Mouse (Mus musculus): ENCODE data around the gene Srpk2. TPM values are rescaled to one million over a fixed set of nuclear protein-coding genes. Genes with fewer than 3 reads are reported as not detected.

Srpk2 gene
- polyA plus RNA-seq, 1 experiment = 4.9 TPM

- H3K27me3 ChIP-seq (ENCODE audit: control insufficient read depth, insufficient read depth, insufficient read length) = no peaks in the 10 kb centered on the region
- TF ChIP-seq MAX (IDR thresholded peaks at IDR 0.05) = no peak
- TF ChIP-seq FOSL1 (IDR thresholded peaks at IDR 0.05; ENCODE audit: insufficient read depth, low read length, poor library complexity, severe bottlenecking) = no peak
- TF ChIP-seq CTCF (IDR thresholded peaks at IDR 0.05; ENCODE audit: control insufficient read depth, insufficient read depth, insufficient read length) = no peak
- TF ChIP-seq USF1 (IDR thresholded peaks at IDR 0.05; ENCODE audit: low read depth) = no peak
- no peak for TF ChIP-seq MYOD1 (IDR thresholded peaks at IDR 0.05; ENCODE audit: control insufficient read depth, insufficient read length, low read depth)
- no peak for TF ChIP-seq CEBPB (IDR thresholded peaks at IDR 0.05; ENCODE audit: low read depth)
- no peak for TF ChIP-seq MYOG (IDR thresholded peaks at IDR 0.05; ENCODE audit: control insufficient read depth, extremely low read depth, insufficient read length)
Measured at GRCm38 (mm10) chr5:23637337-23637736, 47.1 kb downstream of the Srpk2 start.

GRCm38 (mm10) chr5:23631490-23631889, 52.9 kb downstream of the Srpk2 start:
- TF ChIP-seq FOSL1 (IDR thresholded peaks at IDR 0.05; ENCODE audit: insufficient read depth, low read length, poor library complexity, severe bottlenecking) (no peak), MAX (IDR thresholded peaks at IDR 0.05) (no peak), USF1 (IDR thresholded peaks at IDR 0.05; ENCODE audit: low read depth) (no peak), MYOG (IDR thresholded peaks at IDR 0.05; ENCODE audit: control insufficient read depth, extremely low read depth, insufficient read length) (no peak), CEBPB (IDR thresholded peaks at IDR 0.05; ENCODE audit: low read depth) (no peak), MYOD1 (IDR thresholded peaks at IDR 0.05; ENCODE audit: control insufficient read depth, insufficient read length, low read depth) (no peak), CTCF (IDR thresholded peaks at IDR 0.05; ENCODE audit: control insufficient read depth, insufficient read depth, insufficient read length) (no peak)
- H3K4me3 ChIP-seq (ENCODE audit: insufficient read depth, poor library complexity, severe bottlenecking) = no peak overlapping the region
- H3K27me3 ChIP-seq (ENCODE audit: control insufficient read depth, insufficient read depth, insufficient read length) = no peaks in the 10 kb centered on the region
- H3K79me3 ChIP-seq (ENCODE audit: low read depth) = no peaks in the 10 kb centered on the region
- no peaks in the 10 kb centered on the region for H3K36me3 ChIP-seq (ENCODE audit: control insufficient read depth, insufficient read depth)
- H3K79me2 ChIP-seq (ENCODE audit: control insufficient read depth, insufficient read depth) = no peaks in the 10 kb centered on the region
- no peak overlapping the region for H3ac ChIP-seq (ENCODE audit: control insufficient read depth, insufficient read length, low read depth)

More at GRCm38 (mm10) chr5:23637337-23637736, 47.1 kb downstream of the Srpk2 start:
- H3ac ChIP-seq (ENCODE audit: control insufficient read depth, insufficient read length, low read depth) = no peak overlapping the region
- H3K36me3 ChIP-seq (ENCODE audit: control insufficient read depth, insufficient read depth) = no peaks in the 10 kb centered on the region
- H3K79me3 ChIP-seq (ENCODE audit: low read depth) = no peaks in the 10 kb centered on the region
- H3K79me2 ChIP-seq (ENCODE audit: control insufficient read depth, insufficient read depth) = no peaks in the 10 kb centered on the region
- H3K4me3 ChIP-seq (ENCODE audit: insufficient read depth, poor library complexity, severe bottlenecking) = no peak overlapping the region

GRCm38 (mm10) chr5:23627221-23627620, 57.2 kb downstream of the Srpk2 start:
- Histone ChIP-seq H3K4me3 (ENCODE audit: insufficient read depth, poor library complexity, severe bottlenecking) (no peak overlapping the region), H3K79me3 (ENCODE audit: low read depth) (no peaks in the 10 kb centered on the region), H3K36me3 (ENCODE audit: control insufficient read depth, insufficient read depth) (no peaks in the 10 kb centered on the region), H3K79me2 (ENCODE audit: control insufficient read depth, insufficient read depth) (no peaks in the 10 kb centered on the region), H3ac (ENCODE audit: control insufficient read depth, insufficient read length, low read depth) (no peak overlapping the region), H3K27me3 (ENCODE audit: control insufficient read depth, insufficient read depth, insufficient read length) (no peaks in the 10 kb centered on the region)
- TF ChIP-seq MYOD1 (IDR thresholded peaks at IDR 0.05; ENCODE audit: control insufficient read depth, insufficient read length, low read depth) (no peak), MAX (IDR thresholded peaks at IDR 0.05) (peak; percentile 26), CTCF (IDR thresholded peaks at IDR 0.05; ENCODE audit: control insufficient read depth, insufficient read depth, insufficient read length) (no peak), CEBPB (IDR thresholded peaks at IDR 0.05; ENCODE audit: low read depth) (peak; percentile 64)

GRCm38 (mm10) chr5:23626173-23626572, 58.2 kb downstream of the Srpk2 start:
- Histone ChIP-seq H3ac (ENCODE audit: control insufficient read depth, insufficient read length, low read depth) (no peak overlapping the region), H3K36me3 (ENCODE audit: control insufficient read depth, insufficient read depth) (no peaks in the 10 kb centered on the region), H3K79me2 (ENCODE audit: control insufficient read depth, insufficient read depth) (no peaks in the 10 kb centered on the region), H3K79me3 (ENCODE audit: low read depth) (no peaks in the 10 kb centered on the region), H3K4me3 (ENCODE audit: insufficient read depth, poor library complexity, severe bottlenecking) (no peak overlapping the region), H3K27me3 (ENCODE audit: control insufficient read depth, insufficient read depth, insufficient read length) (no peaks in the 10 kb centered on the region)
- TF ChIP-seq FOSL1 (IDR thresholded peaks at IDR 0.05; ENCODE audit: insufficient read depth, low read length, poor library complexity, severe bottlenecking) (no peak), CTCF (IDR thresholded peaks at IDR 0.05; ENCODE audit: control insufficient read depth, insufficient read depth, insufficient read length) (no peak), MYOG (IDR thresholded peaks at IDR 0.05; ENCODE audit: control insufficient read depth, extremely low read depth, insufficient read length) (no peak), MYOD1 (IDR thresholded peaks at IDR 0.05; ENCODE audit: control insufficient read depth, insufficient read length, low read depth) (no peak), USF1 (IDR thresholded peaks at IDR 0.05; ENCODE audit: low read depth) (no peak), CEBPB (IDR thresholded peaks at IDR 0.05; ENCODE audit: low read depth) (no peak), MAX (IDR thresholded peaks at IDR 0.05) (no peak)

GRCm38 (mm10) chr5:23620621-23621020, 63.8 kb downstream of the Srpk2 start:
- no peaks in the 10 kb centered on the region for H3K36me3 ChIP-seq (ENCODE audit: control insufficient read depth, insufficient read depth)
- H3K27me3 ChIP-seq (ENCODE audit: control insufficient read depth, insufficient read depth, insufficient read length) = no peaks in the 10 kb centered on the region
- no peak overlapping the region for H3K4me3 ChIP-seq (ENCODE audit: insufficient read depth, poor library complexity, severe bottlenecking)
- peaks cover under 1% of the 10 kb centered on the region for H3K79me2 ChIP-seq (ENCODE audit: control insufficient read depth, insufficient read depth)
- no peak overlapping the region for H3ac ChIP-seq (ENCODE audit: control insufficient read depth, insufficient read length, low read depth)
- H3K79me3 ChIP-seq (ENCODE audit: low read depth) = no peaks in the 10 kb centered on the region
- TF ChIP-seq CTCF (IDR thresholded peaks at IDR 0.05; ENCODE audit: control insufficient read depth, insufficient read depth, insufficient read length) = no peak
- no peak for TF ChIP-seq USF1 (IDR thresholded peaks at IDR 0.05; ENCODE audit: low read depth)
- TF ChIP-seq MYOD1 (IDR thresholded peaks at IDR 0.05; ENCODE audit: control insufficient read depth, insufficient read length, low read depth) = no peak
- TF ChIP-seq MYOG (IDR thresholded peaks at IDR 0.05; ENCODE audit: control insufficient read depth, extremely low read depth, insufficient read length) = no peak
- no peak for TF ChIP-seq MAX (IDR thresholded peaks at IDR 0.05)
- TF ChIP-seq FOSL1 (IDR thresholded peaks at IDR 0.05; ENCODE audit: insufficient read depth, low read length, poor library complexity, severe bottlenecking) = no peak
- TF ChIP-seq CEBPB (IDR thresholded peaks at IDR 0.05; ENCODE audit: low read depth) = no peak

GRCm38 (mm10) chr5:23618656-23619055, 65.8 kb downstream of the Srpk2 start:
- TF ChIP-seq MYOG (IDR thresholded peaks at IDR 0.05; ENCODE audit: control insufficient read depth, extremely low read depth, insufficient read length) (no peak), CEBPB (IDR thresholded peaks at IDR 0.05; ENCODE audit: low read depth) (no peak), FOSL1 (IDR thresholded peaks at IDR 0.05; ENCODE audit: insufficient read depth, low read length, poor library complexity, severe bottlenecking) (no peak), USF1 (IDR thresholded peaks at IDR 0.05; ENCODE audit: low read depth) (no peak)
- Histone ChIP-seq H3K79me2 (ENCODE audit: control insufficient read depth, insufficient read depth) (peaks cover 18% of the 10 kb centered on the region), H3ac (ENCODE audit: control insufficient read depth, insufficient read length, low read depth) (no peak overlapping the region), H3K4me3 (ENCODE audit: insufficient read depth, poor library complexity, severe bottlenecking) (no peak overlapping the region), H3K27me3 (ENCODE audit: control insufficient read depth, insufficient read depth, insufficient read length) (no peaks in the 10 kb centered on the region), H3K36me3 (ENCODE audit: control insufficient read depth, insufficient read depth) (no peaks in the 10 kb centered on the region), H3K79me3 (ENCODE audit: low read depth) (peaks cover 8% of the 10 kb centered on the region)
